8 mouse cellular contexts compared by ENCODE assay signal in the genomic region with DNA sequence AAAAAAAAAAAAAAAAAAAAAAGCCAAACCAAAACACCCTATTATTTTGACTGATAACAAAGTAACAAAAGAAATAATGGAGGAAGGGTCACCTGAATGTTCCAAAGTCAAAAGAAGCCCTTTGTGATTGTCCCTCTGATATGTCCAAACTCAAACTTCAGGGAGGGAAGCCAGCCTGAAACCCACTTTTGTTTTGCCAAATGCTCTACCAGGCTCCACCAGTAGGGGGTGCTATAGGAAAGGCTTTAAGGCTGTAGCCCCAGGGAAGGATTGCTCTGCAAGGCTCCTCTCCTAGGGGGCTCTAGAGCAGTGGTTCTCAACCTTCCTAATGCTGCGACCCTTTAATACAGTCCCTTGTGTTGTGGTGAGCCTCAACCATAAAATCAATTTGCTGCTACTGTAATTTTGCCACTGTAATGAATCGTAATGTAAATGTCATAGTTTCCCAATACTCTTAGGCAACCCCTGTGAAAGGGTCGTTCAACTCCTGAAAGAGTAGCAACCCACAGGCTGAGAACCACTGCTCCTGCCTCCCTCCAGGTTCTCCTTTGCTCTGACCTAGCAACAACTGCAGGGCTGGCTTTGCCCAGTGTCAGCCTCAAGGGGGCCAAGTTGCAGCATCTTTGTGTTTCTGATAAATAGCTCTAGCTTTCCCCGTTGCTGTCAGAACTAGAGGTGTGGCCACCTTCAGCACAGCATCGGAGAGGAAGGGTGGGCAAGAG. TPM values are rescaled to one million over a fixed set of nuclear protein-coding genes. Genes with fewer than 3 reads are reported as not detected.
A peak's percentile ranks its signal among the peaks of the same experiment; 100 is the strongest.
DNase-seq lines count a peak whose midpoint lies in the region; ATAC-seq and TF ChIP-seq lines count a peak whose summit lies in the region.

No protein-coding gene starts in this region.

- H3K27me3 ChIP-seq in liver, embryonic 12.5 days (replicated peaks): no peaks in the 10 kb centered on the region
- no peaks in the 10 kb centered on the region for H3K27me3 ChIP-seq in forebrain, embryonic 13.5 days
- no peaks in the 10 kb centered on the region for H3K27me3 ChIP-seq in hindbrain, embryonic 16.5 days (replicated peaks; ENCODE audit: control insufficient read depth, insufficient read depth, low read length)
- H3K27me3 ChIP-seq in liver, adult 2 months (ENCODE audit: control insufficient read depth, insufficient read depth, low read length): no peaks in the 10 kb centered on the region
- no peaks in the 10 kb centered on the region for H3K27me3 ChIP-seq in neural tube, embryonic 11.5 days (ENCODE audit: control insufficient read depth, insufficient read depth, low read length)

- H3K79me2 ChIP-seq in liver, adult 2 months (ENCODE audit: control insufficient read depth, insufficient read depth, low read length): no peaks in the 10 kb centered on the region

- no peak overlapping the region for H3K4me2 ChIP-seq in liver, embryonic 12.5 days
- no peak overlapping the region for H3K4me2 ChIP-seq in forebrain, embryonic 13.5 days
- no peak overlapping the region for H3K4me2 ChIP-seq in hindbrain, embryonic 16.5 days (ENCODE audit: low read length)
- H3K4me2 ChIP-seq in neural tube, embryonic 11.5 days (ENCODE audit: low read depth): no peak overlapping the region

- peaks cover 3% of the 10 kb centered on the region; the same call in 1 of the 2 replicates for H3K4me1 ChIP-seq in liver, embryonic 12.5 days
- no peaks in the 10 kb centered on the region for H3K4me1 ChIP-seq in forebrain, embryonic 13.5 days
- H3K4me1 ChIP-seq in hindbrain, embryonic 16.5 days (ENCODE audit: control insufficient read depth, insufficient read depth, low read depth, low read length): no peaks in the 10 kb centered on the region; the same call in 1 of the 2 replicates
- no peaks in the 10 kb centered on the region for H3K4me1 ChIP-seq in liver, adult 2 months (ENCODE audit: control insufficient read depth, insufficient read depth, low read length)
- no peaks in the 10 kb centered on the region for H3K4me1 ChIP-seq in neural tube, embryonic 11.5 days (ENCODE audit: control insufficient read depth, insufficient read depth, low read length)

- 33% methylated on average over 5 of the region's 5 CpGs for WGBS in liver, embryonic 12.5 days (ENCODE audit: insufficient replicate concordance)
- WGBS in forebrain, embryonic 13.5 days: 47% methylated on average over 5 of the region's 5 CpGs
- WGBS in hindbrain, embryonic 16.5 days: 36% methylated on average over 5 of the region's 5 CpGs
- 32% methylated on average over 5 of the region's 5 CpGs for whole genome bisulfite sequencing in liver, adult 2 months
- WGBS in neural tube, embryonic 11.5 days: 46% methylated on average over 5 of the region's 5 CpGs

- no peak overlapping the region for H3K27ac ChIP-seq in liver, embryonic 12.5 days
- peak overlapping the region; percentile 59 for H3K27ac ChIP-seq in forebrain, embryonic 13.5 days
- no peak overlapping the region for H3K27ac ChIP-seq in hindbrain, embryonic 16.5 days (ENCODE audit: low read depth, low read length)
- H3K27ac ChIP-seq in liver, adult 2 months (replicated peaks; ENCODE audit: insufficient read depth, low read depth, low read length): no peak overlapping the region
- no peak overlapping the region for H3K27ac ChIP-seq in neural tube, embryonic 11.5 days (ENCODE audit: low read depth, low read length)

- TF ChIP-seq CTCF in liver, adult 2 months (IDR thresholded peaks at IDR 0.05; ENCODE audit: low read depth, low read length): peak; percentile 65

- H3K9ac ChIP-seq in liver, embryonic 12.5 days: no peak overlapping the region
- H3K9ac ChIP-seq in forebrain, embryonic 13.5 days: no peak overlapping the region
- H3K9ac ChIP-seq in hindbrain, embryonic 16.5 days (ENCODE audit: low read depth, low read length): no peak overlapping the region
- H3K9ac ChIP-seq in liver, adult 2 months (ENCODE audit: low read depth, low read length): no peak overlapping the region
- H3K9ac ChIP-seq in neural tube, embryonic 11.5 days (ENCODE audit: low read length): no peak overlapping the region

- no peak for ATAC-seq in liver, embryonic 12.5 days
- peak; percentile 44; the same call in 1 of the 2 replicates for ATAC-seq in forebrain, embryonic 13.5 days
- ATAC-seq in hindbrain, embryonic 16.5 days: peak; percentile 32; the same call in 1 of the 2 replicates
- ATAC-seq in neural tube, embryonic 11.5 days (ENCODE audit: insufficient read depth, low FRiP score, low TSS enrichment): no peak

- H3K36me3 ChIP-seq in liver, embryonic 12.5 days: peaks cover 16% of the 10 kb centered on the region
- H3K36me3 ChIP-seq in forebrain, embryonic 13.5 days (ENCODE audit: poor library complexity, severe bottlenecking): peaks cover 71% of the 10 kb centered on the region
- H3K36me3 ChIP-seq in hindbrain, embryonic 16.5 days (ENCODE audit: control insufficient read depth, insufficient read depth, low read length): peaks cover 14% of the 10 kb centered on the region
- no peaks in the 10 kb centered on the region for H3K36me3 ChIP-seq in liver, adult 2 months (ENCODE audit: control insufficient read depth, insufficient read depth, low read length)
- H3K36me3 ChIP-seq in neural tube, embryonic 11.5 days (ENCODE audit: control insufficient read depth, insufficient read depth, low read length): peaks cover 4% of the 10 kb centered on the region; the same call in 1 of the 2 replicates

- H3K4me3 ChIP-seq in liver, embryonic 12.5 days: no peak overlapping the region
- H3K4me3 ChIP-seq in forebrain, embryonic 13.5 days: no peak overlapping the region
- no peak overlapping the region for H3K4me3 ChIP-seq in hindbrain, embryonic 16.5 days (ENCODE audit: low read length)
- H3K4me3 ChIP-seq in liver, adult 2 months (ENCODE audit: insufficient read depth, low read depth, low read length): no peak overlapping the region
- no peak overlapping the region for H3K4me3 ChIP-seq in neural tube, embryonic 11.5 days (ENCODE audit: low read depth, low read length)

- H3K9me3 ChIP-seq in liver, embryonic 12.5 days (replicated peaks): no peaks in the 10 kb centered on the region
- no peaks in the 10 kb centered on the region for H3K9me3 ChIP-seq in forebrain, embryonic 13.5 days (replicated peaks)
- no peaks in the 10 kb centered on the region for H3K9me3 ChIP-seq in hindbrain, embryonic 16.5 days (ENCODE audit: control insufficient read depth, low read length)
- no peaks in the 10 kb centered on the region for H3K9me3 ChIP-seq in neural tube, embryonic 11.5 days (ENCODE audit: control insufficient read depth, low read length)

- peak; percentile 76 for DNase-seq in liver
- DNase-seq in c-Kit-positive CD71-positive TER-119-positive erythroid progenitor cells, embryonic 14.5 days (ENCODE audit: low spot score): peak; percentile 69
- peak; percentile 41 for DNase-seq in liver, adult 2 months (ENCODE audit: extremely low read depth, low read depth, low spot score)
- peak; percentile 85 for DNase-seq in neural tube, embryonic 11.5 days (ENCODE audit: low spot score)
- peak; percentile 89 for DNase-seq in testis, postnatal 10 days (ENCODE audit: low spot score)

- TF ChIP-seq POLR2A in liver, adult 2 months (IDR thresholded peaks at IDR 0.05; ENCODE audit: extremely low read depth, insufficient read depth, low read length): no peak

RNA-seq across cellular contexts. Expression of gene Atp1a3, which starts 24.4 kb away (rescaled TPM):
- 0.45 and 0.50 TPM in 2 replicates for polyA plus RNA-seq in liver, embryonic 12.5 days (2016; fragmentation: Nextera tagmentation; extraction: Ambion mirVana)
- polyA plus RNA-seq in forebrain, embryonic 13.5 days (2015; fragmentation: Nextera tagmentation; extraction: Ambion mirVana): 95.0 and 107 TPM in 2 replicates
- 678 and 702 TPM in 2 replicates for polyA plus RNA-seq in hindbrain, embryonic 16.5 days (2015; fragmentation: Nextera tagmentation; extraction: Ambion mirVana)
- total RNA-seq in liver, adult 2 months (2014; rRNA removed): 0.28 and 0.40 TPM in 2 replicates
- 0.06 and 0.37 TPM in 2 replicates for polyA plus RNA-seq in liver, adult 2 months (2012; rRNA removed)
- polyA plus RNA-seq in neural tube, embryonic 11.5 days (2014; fragmentation: Nextera tagmentation; extraction: Ambion mirVana): 50.6 and 59.9 TPM in 2 replicates

RNA-seq across cellular contexts. Expression of gene Grik5, which starts 42.0 kb away (rescaled TPM):
- 2.5 and 3.0 TPM in 2 replicates for polyA plus RNA-seq in liver, embryonic 12.5 days (2016; fragmentation: Nextera tagmentation; extraction: Ambion mirVana)
- 12.8 and 14.7 TPM in 2 replicates for polyA plus RNA-seq in forebrain, embryonic 13.5 days (2015; fragmentation: Nextera tagmentation; extraction: Ambion mirVana)
- 12.5 and 15.8 TPM in 2 replicates for polyA plus RNA-seq in hindbrain, embryonic 16.5 days (2015; fragmentation: Nextera tagmentation; extraction: Ambion mirVana)
- total RNA-seq in liver, adult 2 months (2014; rRNA removed): 2.3 and 2.4 TPM in 2 replicates
- 10.2 and 14.0 TPM in 2 replicates for polyA plus RNA-seq in liver, adult 2 months (2012; rRNA removed)
- 8.9 and 9.6 TPM in 2 replicates for polyA plus RNA-seq in neural tube, embryonic 11.5 days (2014; fragmentation: Nextera tagmentation; extraction: Ambion mirVana)

RNA-seq across cellular contexts. Expression of gene Zfp574, which starts 42.2 kb away (rescaled TPM):
- 14.4 and 15.7 TPM in 2 replicates for polyA plus RNA-seq in liver, embryonic 12.5 days (2016; fragmentation: Nextera tagmentation; extraction: Ambion mirVana)
- 33.5 and 38.1 TPM in 2 replicates for polyA plus RNA-seq in forebrain, embryonic 13.5 days (2015; fragmentation: Nextera tagmentation; extraction: Ambion mirVana)
- 30.0 and 39.7 TPM in 2 replicates for polyA plus RNA-seq in hindbrain, embryonic 16.5 days (2015; fragmentation: Nextera tagmentation; extraction: Ambion mirVana)
- total RNA-seq in liver, adult 2 months (2014; rRNA removed): 2.3 and 3.1 TPM in 2 replicates
- polyA plus RNA-seq in liver, adult 2 months (2012; rRNA removed): 16.7 and 17.2 TPM in 2 replicates
- 29.3 and 29.6 TPM in 2 replicates for polyA plus RNA-seq in neural tube, embryonic 11.5 days (2014; fragmentation: Nextera tagmentation; extraction: Ambion mirVana)

RNA-seq across cellular contexts. Expression of gene Rabac1, which starts 57.6 kb away (rescaled TPM):
- polyA plus RNA-seq in liver, embryonic 12.5 days (2016; fragmentation: Nextera tagmentation; extraction: Ambion mirVana): 63.4 and 67.4 TPM in 2 replicates
- 128 and 138 TPM in 2 replicates for polyA plus RNA-seq in forebrain, embryonic 13.5 days (2015; fragmentation: Nextera tagmentation; extraction: Ambion mirVana)
- 345 and 404 TPM in 2 replicates for polyA plus RNA-seq in hindbrain, embryonic 16.5 days (2015; fragmentation: Nextera tagmentation; extraction: Ambion mirVana)
- 130 and 148 TPM in 2 replicates for total RNA-seq in liver, adult 2 months (2014; rRNA removed)
- 230 and 233 TPM in 2 replicates for polyA plus RNA-seq in liver, adult 2 months (2012; rRNA removed)
- 111 and 118 TPM in 2 replicates for polyA plus RNA-seq in neural tube, embryonic 11.5 days (2014; fragmentation: Nextera tagmentation; extraction: Ambion mirVana)

Comparison
In these comparisons a context has a peak if more than half of its experiments do, and no peak if none do; other contexts are left out.
1. ATAC-seq: peak in forebrain, embryonic 13.5 days (single experiment) and hindbrain, embryonic 16.5 days (single experiment); none in liver, embryonic 12.5 days (single experiment) and neural tube, embryonic 11.5 days (single experiment).
2. RNA of gene Atp1a3, which starts 24.4 kb away (polyA plus RNA-seq): 678 to 702 TPM in hindbrain, embryonic 16.5 days, 95.0 to 107 TPM in forebrain, embryonic 13.5 days and 50.6 to 59.9 TPM in neural tube, embryonic 11.5 days; 0.45 to 0.50 TPM in liver, embryonic 12.5 days and 0.06 to 0.37 TPM in liver, adult 2 months; every median in the first group is over 10 times any median in the second.
3. Peak in every context shown above with its lines, with median percentiles within 50 percentile points of each other: DNase-seq.